Comparison of ENCODE assay signal across 23 mouse cellular contexts in the genomic region with DNA sequence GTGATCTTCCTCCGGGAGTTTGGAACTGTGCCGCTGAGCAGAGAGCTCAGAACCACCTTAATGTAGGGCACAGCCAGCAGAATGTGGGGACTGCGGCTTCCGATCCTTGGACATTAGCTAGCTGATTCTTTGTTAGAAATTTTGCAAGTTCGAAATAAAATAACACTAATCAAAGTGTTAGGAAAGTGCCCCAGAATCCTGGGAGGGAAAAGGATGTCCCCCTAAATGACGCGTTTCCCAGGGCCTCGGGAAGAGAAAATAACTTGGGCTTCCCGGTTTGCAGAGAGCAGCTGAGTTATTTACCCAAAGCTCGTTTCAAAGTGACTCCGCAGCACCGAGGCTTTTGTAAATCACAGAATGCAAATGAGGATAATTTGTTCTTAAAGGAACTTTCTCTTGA. TPM values are rescaled to one million over a fixed set of nuclear protein-coding genes. Genes with fewer than 3 reads are reported as not detected.
DNase-seq lines count a peak whose midpoint lies in the region; ATAC-seq lines count a peak whose summit lies in the region.
"Had no signal": no experiment of that assay in that cellular context is flagged by ENCODE, and none has a peak within 500 bp of the region (broad histone marks: within the 10 kb centered on the region; RNA-seq: fewer than 3 reads in every experiment).

No protein-coding gene starts in this region.

- H3K36me3 ChIP-seq in hindbrain, embryonic 10.5 days = no peaks in the 10 kb centered on the region
- H3K36me3 ChIP-seq in hindbrain, embryonic 13.5 days = no peaks in the 10 kb centered on the region
- H3K36me3 ChIP-seq in neural tube, embryonic 15.5 days = no peaks in the 10 kb centered on the region
- H3K36me3 ChIP-seq in embryonic facial prominence, embryonic 14.5 days (ENCODE audit: control insufficient read depth, insufficient read depth, low read length) = no peaks in the 10 kb centered on the region
- H3K36me3 ChIP-seq: intestine, embryonic 15.5 days; limb, embryonic 15.5 days; midbrain, embryonic 12.5 days had no signal

- no peak overlapping the region for H3K9ac ChIP-seq in hindbrain, embryonic 13.5 days
- H3K9ac ChIP-seq in neural tube, embryonic 15.5 days (replicated peaks) = no peak overlapping the region
- peak overlapping the region; percentile 55 for H3K9ac ChIP-seq in embryonic facial prominence, embryonic 14.5 days (ENCODE audit: low read depth, low read length)
- H3K9ac ChIP-seq: intestine, embryonic 15.5 days; limb, embryonic 15.5 days; midbrain, embryonic 12.5 days had no signal

- H3K4me3 ChIP-seq in hindbrain, embryonic 10.5 days = no peak overlapping the region
- no peak overlapping the region for H3K4me3 ChIP-seq in hindbrain, embryonic 13.5 days
- H3K4me3 ChIP-seq in neural tube, embryonic 15.5 days (replicated peaks) = no peak overlapping the region
- H3K4me3 ChIP-seq in embryonic facial prominence, embryonic 14.5 days (ENCODE audit: low read depth, low read length) = peak overlapping the region; percentile 20
- H3K4me3 ChIP-seq: intestine, embryonic 15.5 days; layer of hippocampus, adult 2 months; limb, embryonic 15.5 days; midbrain, embryonic 12.5 days had no signal

- ATAC-seq in hindbrain, embryonic 13.5 days (ENCODE audit: low FRiP score) = no peak
- no peak for ATAC-seq in neural tube, embryonic 15.5 days (ENCODE audit: low FRiP score)
- no peak for ATAC-seq in embryonic facial prominence, embryonic 14.5 days (ENCODE audit: low read depth)
- ATAC-seq: intestine, embryonic 15.5 days had no signal

- H3K4me1 ChIP-seq in hindbrain, embryonic 10.5 days (replicated peaks) = peaks cover 47% of the 10 kb centered on the region
- H3K4me1 ChIP-seq in hindbrain, embryonic 13.5 days (replicated peaks) = peaks cover 29% of the 10 kb centered on the region
- peaks cover 14% of the 10 kb centered on the region for H3K4me1 ChIP-seq in neural tube, embryonic 15.5 days
- H3K4me1 ChIP-seq in embryonic facial prominence, embryonic 14.5 days (ENCODE audit: control insufficient read depth, insufficient read depth, low read length) = no peaks in the 10 kb centered on the region; the same call in 1 of the 2 replicates

- peak; percentile 26 for DNase-seq in hindbrain, embryonic 10.5 days (ENCODE audit: low spot score)
- DNase-seq in neural tube, embryonic 10.5 days (ENCODE audit: extremely low spot score, low spot score) = peak; percentile 49
- peak; percentile 22 for DNase-seq in embryonic facial prominence, embryonic 14.5 days (ENCODE audit: low spot score)
- no peak for DNase-seq in c-Kit-positive CD71-positive TER-119-positive erythroid progenitor cells, embryonic 14.5 days (ENCODE audit: low spot score)
- no peak for DNase-seq in layer of hippocampus, adult 8-10 months (ENCODE audit: low spot score in 2 of 2)
- DNase-seq in thymus, postnatal 10 days (ENCODE audit: low spot score in 2 of 2) = no peak
- DNase-seq: adrenal gland, postnatal 25 days; cerebellum, adult 9-10 months; lung, adult 18-20 months; lung, postnatal 36 days; spleen, adult 18-20 months; thymus, adult 18-20 months had no signal

- WGBS in hindbrain, embryonic 10.5 days = under 1% methylated on average over 12 of the region's 12 CpGs
- WGBS in hindbrain, embryonic 13.5 days = under 1% methylated on average over 12 of the region's 12 CpGs
- under 1% methylated on average over 12 of the region's 12 CpGs for WGBS in neural tube, embryonic 15.5 days
- 2% methylated on average over 12 of the region's 12 CpGs for WGBS in embryonic facial prominence, embryonic 14.5 days

- peaks cover 95% of the 10 kb centered on the region for H3K27me3 ChIP-seq in hindbrain, embryonic 10.5 days (ENCODE audit: insufficient read depth, poor library complexity, severe bottlenecking)
- peaks cover 91% of the 10 kb centered on the region for H3K27me3 ChIP-seq in hindbrain, embryonic 13.5 days
- peaks cover 79% of the 10 kb centered on the region for H3K27me3 ChIP-seq in neural tube, embryonic 15.5 days (replicated peaks)
- H3K27me3 ChIP-seq in embryonic facial prominence, embryonic 14.5 days (replicated peaks; ENCODE audit: control insufficient read depth, insufficient read depth, low read length) = peaks cover 55% of the 10 kb centered on the region

- no peak overlapping the region for H3K27ac ChIP-seq in hindbrain, embryonic 10.5 days
- no peak overlapping the region for H3K27ac ChIP-seq in hindbrain, embryonic 13.5 days
- no peak overlapping the region for H3K27ac ChIP-seq in neural tube, embryonic 15.5 days (replicated peaks)
- H3K27ac ChIP-seq in embryonic facial prominence, embryonic 14.5 days (replicated peaks; ENCODE audit: low read depth, low read length) = peak overlapping the region; percentile 63
- H3K27ac ChIP-seq: intestine, embryonic 15.5 days; layer of hippocampus, adult 2 months; limb, embryonic 15.5 days; midbrain, embryonic 12.5 days had no signal

- H3K4me2 ChIP-seq in hindbrain, embryonic 13.5 days = no peak overlapping the region
- no peak overlapping the region for H3K4me2 ChIP-seq in neural tube, embryonic 15.5 days
- peak overlapping the region; percentile 84 for H3K4me2 ChIP-seq in embryonic facial prominence, embryonic 14.5 days (ENCODE audit: low read depth, low read length)
- H3K4me2 ChIP-seq: intestine, embryonic 15.5 days; limb, embryonic 15.5 days; midbrain, embryonic 12.5 days had no signal

- H3K9me3 ChIP-seq in hindbrain, embryonic 10.5 days = no peaks in the 10 kb centered on the region
- no peaks in the 10 kb centered on the region for H3K9me3 ChIP-seq in hindbrain, embryonic 13.5 days
- H3K9me3 ChIP-seq in neural tube, embryonic 15.5 days (replicated peaks) = no peaks in the 10 kb centered on the region
- no peaks in the 10 kb centered on the region for H3K9me3 ChIP-seq in embryonic facial prominence, embryonic 14.5 days (ENCODE audit: control insufficient read depth, low read length)
- H3K9me3 ChIP-seq: intestine, embryonic 15.5 days; limb, embryonic 15.5 days; midbrain, embryonic 12.5 days had no signal

RNA-seq across cellular contexts. Expression of gene Gsc, which starts 3.9 kb away (rescaled TPM):
- 0.55 and 0.76 TPM in 2 replicates for polyA plus RNA-seq in hindbrain, embryonic 10.5 days (2016; fragmentation: Nextera tagmentation; extraction: Ambion mirVana)
- polyA plus RNA-seq in hindbrain, embryonic 13.5 days (2015; fragmentation: Nextera tagmentation; extraction: Ambion mirVana) = 0.31 TPM in 1 of 2 replicates, not detected in the other
- not detected in 2 replicates for polyA plus RNA-seq in neural tube, embryonic 15.5 days (2015; fragmentation: Nextera tagmentation; extraction: Ambion mirVana)
- polyA plus RNA-seq in embryonic facial prominence, embryonic 14.5 days (2014; fragmentation: Nextera tagmentation; extraction: Ambion mirVana) = 12.4 and 12.5 TPM in 2 replicates
- not detected for total RNA-seq in layer of hippocampus, adult 8-10 months (2022)
- total RNA-seq: adrenal gland, postnatal 25 days; granulocyte monocyte progenitor cell, adult 5-6 weeks; hematopoietic stem cell, adult 5-6 weeks; layer of hippocampus, adult 2 months; left cerebral cortex, adult 8-10 months had no signal
- polyA plus RNA-seq: heart, embryonic 14.5 days; kidney, embryonic 16.5 days had no signal

Comparison
In these comparisons a context has a peak if more than half of its experiments do, and no peak if none do; other contexts are left out.
1. DNase-seq: peak in hindbrain, embryonic 10.5 days (single experiment), neural tube, embryonic 10.5 days (single experiment) and embryonic facial prominence, embryonic 14.5 days (single experiment); none in c-Kit-positive CD71-positive TER-119-positive erythroid progenitor cells, embryonic 14.5 days (single experiment), layer of hippocampus, adult 8-10 months (0 of 2) and thymus, postnatal 10 days (0 of 2).